9 mouse cellular contexts compared by ENCODE assay signal in the genomic region with DNA sequence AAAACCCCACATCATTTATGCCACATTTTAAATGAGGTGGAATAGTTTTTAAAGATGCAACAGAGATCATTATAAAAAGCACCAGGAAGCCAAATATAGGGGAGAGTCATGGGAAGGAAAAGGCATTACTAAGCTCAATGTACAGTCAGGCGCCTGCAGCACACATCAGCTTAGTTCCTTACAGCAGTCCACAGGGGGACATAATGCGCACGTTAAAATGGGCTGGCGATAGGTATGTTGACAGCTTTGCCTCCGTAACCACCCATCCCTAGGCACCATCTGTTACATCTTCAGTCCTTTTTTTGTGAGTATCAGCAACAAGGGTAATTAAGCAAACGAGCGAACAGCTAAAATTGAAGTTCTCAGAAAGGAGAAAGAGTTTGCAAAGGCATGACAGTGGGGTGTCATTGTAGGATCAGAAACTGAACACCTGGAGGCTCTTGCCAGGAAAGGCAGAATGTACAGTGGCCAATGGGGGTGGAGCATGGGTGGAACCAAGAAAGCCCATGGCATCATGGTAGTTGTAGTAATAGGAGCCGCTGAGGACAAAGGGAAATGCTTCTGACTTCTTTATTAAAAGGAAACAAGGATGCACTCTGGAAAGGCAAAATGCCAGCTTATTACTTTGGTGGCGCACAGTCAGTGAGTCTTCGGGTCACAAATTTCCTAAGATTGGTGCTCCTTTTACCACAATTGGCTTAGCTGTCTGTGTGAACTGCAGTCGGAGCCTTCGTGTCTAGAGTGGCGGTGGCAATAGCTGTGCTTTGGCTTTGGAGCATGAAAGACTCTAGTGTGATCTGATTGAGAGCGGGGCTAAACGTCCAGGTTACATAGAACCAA.
DNase-seq lines count a peak whose midpoint lies in the region; ATAC-seq and TF ChIP-seq lines count a peak whose summit lies in the region.
"Had no signal": no experiment of that assay in that cellular context is flagged by ENCODE, and none has a peak within 500 bp of the region (broad histone marks: within the 10 kb centered on the region; RNA-seq: fewer than 3 reads in every experiment).

No protein-coding gene starts in this region.

- H3K4me1 ChIP-seq in forebrain, embryonic 16.5 days (replicated peaks; ENCODE audit: control insufficient read depth, insufficient read depth, low read length) = peaks cover 7% of the 10 kb centered on the region
- H3K4me1 ChIP-seq: liver, embryonic 13.5 days had no signal

- H3K27ac ChIP-seq in forebrain, embryonic 16.5 days (ENCODE audit: low read length) = peak overlapping the region; percentile 60
- no peak overlapping the region; the same call in 1 of the 2 replicates for H3K27ac ChIP-seq in left cerebral cortex, adult 2 months
- H3K27ac ChIP-seq: liver, embryonic 13.5 days had no signal

- H3K4me3 ChIP-seq in forebrain, embryonic 16.5 days (replicated peaks; ENCODE audit: low read length) = peak overlapping the region; percentile 28
- H3K4me3 ChIP-seq in left cerebral cortex, adult 2 months = peak overlapping the region; percentile 34
- H3K4me3 ChIP-seq: liver, embryonic 13.5 days had no signal

- no peaks in the 10 kb centered on the region for H3K36me3 ChIP-seq in forebrain, embryonic 16.5 days (ENCODE audit: control insufficient read depth, insufficient read depth)
- H3K36me3 ChIP-seq: liver, embryonic 13.5 days had no signal

- intact Hi-C loops in left cerebral cortex, adult 2 months (cut with DNase I) = loop anchor here (5.0 kb wide), 2 partner anchors 68 to 278 kb away; no protein-coding TSS in a partner anchor

- H3K4me2 ChIP-seq in forebrain, embryonic 16.5 days (ENCODE audit: low read length) = peak overlapping the region; percentile 46
- H3K4me2 ChIP-seq: liver, embryonic 13.5 days had no signal

- H3K9me3 ChIP-seq in forebrain, embryonic 16.5 days (ENCODE audit: control insufficient read depth, low read length) = no peaks in the 10 kb centered on the region
- H3K9me3 ChIP-seq: liver, embryonic 13.5 days had no signal

- WGBS in forebrain, embryonic 16.5 days = 58% methylated on average over 15 of the region's 15 CpGs

- peak; percentile 4 for DNase-seq in heart, adult 11 months
- DNase-seq in heart, adult 8-10 months (ENCODE audit: low spot score) = no peak
- peak; percentile 16 to 30 for DNase-seq in left cerebral cortex, adult 2 months (ENCODE audit: extremely low spot score in 1 of 2, low spot score in 2 of 2)
- peak; percentile 53 to 64 for DNase-seq in right cerebral cortex, postnatal 10 days (ENCODE audit: low spot score in 2 of 2)
- no peak for DNase-seq in kidney, adult 9 months
- no peak for DNase-seq in lung, postnatal 25 days (ENCODE audit: low spot score)
- DNase-seq in spleen, postnatal 36 days (ENCODE audit: low spot score in 2 of 2) = no peak
- DNase-seq: liver, embryonic 13.5 days had no signal

- no peak overlapping the region for H3K9ac ChIP-seq in forebrain, embryonic 16.5 days (replicated peaks; ENCODE audit: low read depth, low read length)
- H3K9ac ChIP-seq: liver, embryonic 13.5 days had no signal

- no peak for TF ChIP-seq CTCF in left cerebral cortex, adult 2 months (IDR thresholded peaks at IDR 0.05)

- peak; percentile 93 for ATAC-seq in forebrain, embryonic 16.5 days

- H3K27me3 ChIP-seq in forebrain, embryonic 16.5 days (replicated peaks; ENCODE audit: control insufficient read depth, insufficient read depth, low read length) = no peaks in the 10 kb centered on the region
- H3K27me3 ChIP-seq: liver, embryonic 13.5 days had no signal

Comparison
In these comparisons a context has a peak if more than half of its experiments do, and no peak if none do; other contexts are left out.
1. DNase-seq: peak in heart, adult 11 months (single experiment), left cerebral cortex, adult 2 months (2 of 2) and right cerebral cortex, postnatal 10 days (2 of 2); none in heart, adult 8-10 months (single experiment), kidney, adult 9 months (single experiment), lung, postnatal 25 days (single experiment) and spleen, postnatal 36 days (0 of 2).